In genomic region chr14:77802268-77802630, GRCm38 (mm10) we compare ENCODE assay signal across 18 mouse cellular contexts.
DNase-seq lines count a peak whose midpoint lies in the region; ATAC-seq lines count a peak whose summit lies in the region.
"Had no signal": no experiment of that assay in that cellular context is flagged by ENCODE, and none has a peak within 500 bp of the region (broad histone marks: within the 10 kb centered on the region; RNA-seq: fewer than 3 reads in every experiment).

No protein-coding gene starts in this region.

- DNase-seq in neural tube, embryonic 10.5 days (ENCODE audit: extremely low spot score, low spot score), result no peak
- DNase-seq in telencephalon, adult 2 months (ENCODE audit: low read depth, low spot score), result peak; percentile 13
- DNase-seq in testis, postnatal 14 days (ENCODE audit: low spot score), result no peak
- no peak for DNase-seq in layer of hippocampus, adult 9-11 months
- DNase-seq: cerebellum, adult 9-10 months; heart, adult 18-20 months; heart, postnatal 10 days; kidney, postnatal 25 days; lung, embryonic 14.5 days; thymus, postnatal 36 days had no signal

- no peak overlapping the region for H3K9ac ChIP-seq in neural tube, embryonic 13.5 days
- H3K9ac ChIP-seq in forebrain, embryonic 16.5 days (replicated peaks; ENCODE audit: low read depth, low read length), result no peak overlapping the region
- H3K9ac ChIP-seq in hindbrain, embryonic 16.5 days (ENCODE audit: low read depth, low read length), result 0 out of 2 replicates have a peak overlapping the region, but pooled peaks have one; percentile 3
- H3K9ac ChIP-seq: embryonic facial prominence, embryonic 15.5 days; limb, embryonic 15.5 days; lung, embryonic 14.5 days had no signal

- peak overlapping the region; percentile 10 for H3K4me2 ChIP-seq in neural tube, embryonic 13.5 days
- no peak overlapping the region for H3K4me2 ChIP-seq in forebrain, embryonic 16.5 days (ENCODE audit: low read length)
- H3K4me2 ChIP-seq in hindbrain, embryonic 16.5 days (ENCODE audit: low read length), result 0 out of 2 replicates have a peak overlapping the region, but pooled peaks have one; percentile 2
- H3K4me2 ChIP-seq: embryonic facial prominence, embryonic 15.5 days; limb, embryonic 15.5 days; lung, embryonic 14.5 days had no signal

- H3K36me3 ChIP-seq in neural tube, embryonic 13.5 days, result no peaks in the 10 kb centered on the region
- H3K36me3 ChIP-seq in forebrain, embryonic 16.5 days (ENCODE audit: control insufficient read depth, insufficient read depth), result no peaks in the 10 kb centered on the region
- H3K36me3 ChIP-seq in hindbrain, embryonic 16.5 days (ENCODE audit: control insufficient read depth, insufficient read depth, low read length), result no peaks in the 10 kb centered on the region
- H3K36me3 ChIP-seq: embryonic facial prominence, embryonic 15.5 days; limb, embryonic 15.5 days had no signal

- 33% methylated on average over 5 of the region's 5 CpGs for WGBS in neural tube, embryonic 13.5 days
- 26% methylated on average over 5 of the region's 5 CpGs for WGBS in forebrain, embryonic 16.5 days
- 16% methylated on average over 5 of the region's 5 CpGs for WGBS in hindbrain, embryonic 16.5 days

- ATAC-seq in neural tube, embryonic 13.5 days (ENCODE audit: low read depth), result no peak
- ATAC-seq in forebrain, embryonic 16.5 days, result peak; percentile 69
- peak; percentile 22; the same call in 1 of the 2 replicates for ATAC-seq in hindbrain, embryonic 16.5 days
- ATAC-seq: intestine, embryonic 16.5 days; Patski had no signal

- peaks cover 26% of the 10 kb centered on the region for H3K4me1 ChIP-seq in neural tube, embryonic 13.5 days (replicated peaks)
- H3K4me1 ChIP-seq in forebrain, embryonic 16.5 days (replicated peaks; ENCODE audit: control insufficient read depth, insufficient read depth, low read length), result peaks cover 13% of the 10 kb centered on the region
- peaks cover 13% of the 10 kb centered on the region for H3K4me1 ChIP-seq in hindbrain, embryonic 16.5 days (ENCODE audit: control insufficient read depth, insufficient read depth, low read depth, low read length)
- H3K4me1 ChIP-seq: embryonic facial prominence, embryonic 15.5 days; limb, embryonic 15.5 days had no signal

- H3K27me3 ChIP-seq in neural tube, embryonic 13.5 days, result no peaks in the 10 kb centered on the region
- H3K27me3 ChIP-seq in forebrain, embryonic 16.5 days (replicated peaks; ENCODE audit: control insufficient read depth, insufficient read depth, low read length), result no peaks in the 10 kb centered on the region
- no peaks in the 10 kb centered on the region for H3K27me3 ChIP-seq in hindbrain, embryonic 16.5 days (replicated peaks; ENCODE audit: control insufficient read depth, insufficient read depth, low read length)
- H3K27me3 ChIP-seq: embryonic facial prominence, embryonic 15.5 days; limb, embryonic 15.5 days had no signal

- H3K4me3 ChIP-seq in neural tube, embryonic 13.5 days, result no peak overlapping the region
- H3K4me3 ChIP-seq in forebrain, embryonic 16.5 days (replicated peaks; ENCODE audit: low read length), result no peak overlapping the region
- no peak overlapping the region for H3K4me3 ChIP-seq in hindbrain, embryonic 16.5 days (ENCODE audit: low read length)
- H3K4me3 ChIP-seq: embryonic facial prominence, embryonic 15.5 days; left cerebral cortex, adult 2 months; limb, embryonic 15.5 days had no signal

- no peaks in the 10 kb centered on the region for H3K9me3 ChIP-seq in neural tube, embryonic 13.5 days
- no peaks in the 10 kb centered on the region for H3K9me3 ChIP-seq in forebrain, embryonic 16.5 days (ENCODE audit: control insufficient read depth, low read length)
- H3K9me3 ChIP-seq in hindbrain, embryonic 16.5 days (ENCODE audit: control insufficient read depth, low read length), result no peaks in the 10 kb centered on the region
- H3K9me3 ChIP-seq: embryonic facial prominence, embryonic 15.5 days; limb, embryonic 15.5 days had no signal

- H3K27ac ChIP-seq in neural tube, embryonic 13.5 days (replicated peaks), result no peak overlapping the region
- peak overlapping the region; percentile 62; the same call in 1 of the 2 replicates for H3K27ac ChIP-seq in forebrain, embryonic 16.5 days (ENCODE audit: low read length)
- no peak overlapping the region; the same call in 1 of the 2 replicates for H3K27ac ChIP-seq in hindbrain, embryonic 16.5 days (ENCODE audit: low read depth, low read length)
- H3K27ac ChIP-seq: embryonic facial prominence, embryonic 15.5 days; left cerebral cortex, adult 2 months; limb, embryonic 15.5 days had no signal
